Mouse (Mus musculus) hindbrain, embryonic 11.5 days (tissue): Measurements from ENCODE around the gene Olfr1380. TPM values are rescaled to one million over a fixed set of nuclear protein-coding genes. Genes with fewer than 3 reads are reported as not detected.
"Not testable (repeated sequence)": the region's sequence is repeated elsewhere in the genome, so short reads cannot be mapped to it uniquely, and the experiment has no call there.

Experiments
- ATAC-seq: fragments of 200-750 bp; cut with Nextera tagmentation; 2 replicates; pipeline ENCODE4 v1.8.0; 2017; ENCODE audit warnings: mild to moderate bottlenecking, moderate TSS enrichment, moderate library complexity; ENCODE audit not compliant: low FRiP score
- DNase-seq: peaks from one replicate; pipeline ENCODE4 v3.0.0-alpha.2; 2015; ENCODE audit warnings: low spot score
- H3K27ac ChIP-seq: fragments of 300-500 bp; sonication (generic); 2 replicates; pipeline ENCODE4 v1.5.1; 2014; ENCODE audit warnings: mild to moderate bottlenecking, low read depth, low read length
- H3K27me3 ChIP-seq: fragments of 300-500 bp; sonication (generic); 2 replicates; pipeline ENCODE4 v1.6.1; 2014; ENCODE audit warnings: mild to moderate bottlenecking, low read length, moderate library complexity, mixed read lengths; ENCODE audit not compliant: control insufficient read depth, insufficient read depth
- H3K36me3 ChIP-seq: fragments of 300-500 bp; sonication (generic); 2 replicates; pipeline ENCODE4 v1.6.1; 2014; ENCODE audit warnings: mild to moderate bottlenecking, low read length, moderate library complexity, mixed read lengths; ENCODE audit not compliant: control insufficient read depth, insufficient read depth
- H3K4me1 ChIP-seq: fragments of 300-500 bp; sonication (generic); replicated peaks from 2 replicates; pipeline ENCODE4 v1.6.1; 2014; ENCODE audit warnings: low read length, mixed read lengths; ENCODE audit not compliant: control insufficient read depth, insufficient read depth
- H3K4me2 ChIP-seq: fragments of 300-500 bp; sonication (generic); replicated peaks from 2 replicates; pipeline ENCODE4 v1.6.1; 2014; ENCODE audit warnings: mild to moderate bottlenecking, low read depth, low read length
- H3K4me3 ChIP-seq: fragments of 300-500 bp; sonication (generic); 2 replicates; pipeline ENCODE4 v1.5.1; 2014; ENCODE audit warnings: low read depth, low read length
- H3K9ac ChIP-seq: fragments of 300-500 bp; sonication (generic); 2 replicates; pipeline ENCODE4 v1.6.1; 2014; ENCODE audit warnings: low read depth, low read length
- H3K9me3 ChIP-seq: fragments of 300-500 bp; sonication (generic); 2 replicates; pipeline ENCODE4 v1.6.1; 2016; ENCODE audit warnings: low read length; ENCODE audit not compliant: control insufficient read depth
- WGBS: fragments of 180-500 bp; shearing (Covaris S2); extraction: QIAGEN DNeasy Blood & Tissue Kit; methylation state at CpG from one replicate; pipeline ENCODE4 v1.1.7; 2014; 5-methylcytosine and 5-hydroxymethylcytosine counted together
- polyA plus RNA-seq: library from polyadenylated mRNA; unstranded; fragments of >200 nt; fragmentation: Nextera tagmentation; extraction: Ambion mirVana; gene quantifications from 2 replicates; pipeline ENCODE4 v1.2.1, GENCODE M21; 2014

Gene Olfr1380
- polyA plus RNA-seq, 1 experiment from 2014 or later: not detected

GRCm38 (mm10) chr11:49580452-49580851, 23.8 kb downstream of the Olfr1380 start:
- H3K9ac ChIP-seq, H3K4me2 ChIP-seq, H3K27me3 ChIP-seq, H3K9me3 ChIP-seq, H3K36me3 ChIP-seq, H3K27ac ChIP-seq, H3K4me3 ChIP-seq, H3K4me1 ChIP-seq, ATAC-seq, DNase-seq: not testable (repeated sequence)
- WGBS: 89% methylated on average over 8 of the region's 8 CpGs

- ATAC-seq: no peak
- no peaks in the 10 kb centered on the region for H3K9me3 ChIP-seq
- 91% methylated on average over 19 of the region's 19 CpGs for WGBS
- H3K4me1 ChIP-seq: no peaks in the 10 kb centered on the region
- no peak overlapping the region for H3K27ac ChIP-seq
- no peak overlapping the region for H3K4me2 ChIP-seq
- no peak overlapping the region for H3K9ac ChIP-seq
- no peaks in the 10 kb centered on the region for H3K27me3 ChIP-seq
- no peaks in the 10 kb centered on the region for H3K36me3 ChIP-seq
- DNase-seq: no peak
- no peak overlapping the region for H3K4me3 ChIP-seq
These were observed 33.5 kb downstream of the Olfr1380 start for GRCm38 (mm10) chr11:49590213-49590612.

- DNase-seq, H3K9me3 ChIP-seq, ATAC-seq, H3K36me3 ChIP-seq, H3K27me3 ChIP-seq, H3K4me1 ChIP-seq, H3K4me2 ChIP-seq, H3K4me3 ChIP-seq, H3K27ac ChIP-seq, H3K9ac ChIP-seq: not testable (repeated sequence)
- 74% methylated on average over 2 of the region's 2 CpGs for WGBS
These were observed 40.5 kb downstream of the Olfr1380 start for GRCm38 (mm10) chr11:49597149-49597548.

DNA sequence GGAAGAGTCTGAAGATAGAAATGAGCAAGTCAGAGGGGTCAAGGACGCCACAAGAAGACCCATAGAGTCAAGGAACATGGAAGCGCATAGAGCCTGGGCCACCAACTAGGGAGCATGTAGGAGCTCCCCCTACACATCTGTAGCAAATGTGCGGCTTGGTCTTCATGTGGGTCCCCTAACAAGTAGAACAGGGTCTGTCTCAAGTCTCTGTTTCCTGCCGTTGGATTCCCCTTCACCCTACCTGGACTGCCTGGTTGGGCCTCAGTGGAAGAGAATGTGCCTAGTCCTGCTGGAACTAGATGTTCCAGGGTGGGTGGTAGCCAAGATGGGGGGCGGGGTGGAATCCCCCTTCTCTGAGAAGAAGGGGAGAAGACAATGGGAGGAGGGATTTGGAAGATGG, 51.6 kb downstream of the Olfr1380 start:
- not testable (repeated sequence) for H3K4me3 ChIP-seq, H3K36me3 ChIP-seq, ATAC-seq, H3K9me3 ChIP-seq, H3K9ac ChIP-seq, DNase-seq, H3K4me2 ChIP-seq, H3K4me1 ChIP-seq, H3K27ac ChIP-seq
- 80% methylated on average over 5 of the region's 5 CpGs for WGBS
- peaks cover 24% of the 10 kb centered on the region for H3K27me3 ChIP-seq

- H3K36me3 ChIP-seq, H3K4me1 ChIP-seq, H3K9me3 ChIP-seq, H3K9ac ChIP-seq, H3K27ac ChIP-seq: not testable (repeated sequence)
- WGBS: 9% methylated on average over 32 of the region's 61 CpGs
- Histone ChIP-seq H3K27me3 (peaks cover 24% of the 10 kb centered on the region), H3K4me2 (peak within 1 kb of the TSS; percentile 49), H3K4me3 (peak within 1 kb of the TSS; percentile 37)
- ATAC-seq: peak; percentile 79
- peak; percentile 33 for DNase-seq
These were observed 52.5 kb downstream of the Olfr1380 start, which contains the start of gene Flt4 for GRCm38 (mm10) chr11:49608938-49609867. Gene Flt4, plus strand, starts transcription at chr11:49609263.

GRCm38 (mm10) chr11:49609868-49610824, 53.5 kb downstream of the Olfr1380 start:
- Histone ChIP-seq H3K4me2 (peak overlapping the region; percentile 49), H3K27me3 (peaks cover 24% of the 10 kb centered on the region), H3K4me3 (peak overlapping the region; percentile 37)
- not testable (repeated sequence) for H3K4me1 ChIP-seq, H3K36me3 ChIP-seq, H3K27ac ChIP-seq, H3K9ac ChIP-seq, H3K9me3 ChIP-seq
- ATAC-seq (peak; percentile 28; the same call in 1 of the 2 replicates), DNase-seq (peak; percentile 48)
- 1% methylated on average over 48 of the region's 52 CpGs for WGBS

DNA sequence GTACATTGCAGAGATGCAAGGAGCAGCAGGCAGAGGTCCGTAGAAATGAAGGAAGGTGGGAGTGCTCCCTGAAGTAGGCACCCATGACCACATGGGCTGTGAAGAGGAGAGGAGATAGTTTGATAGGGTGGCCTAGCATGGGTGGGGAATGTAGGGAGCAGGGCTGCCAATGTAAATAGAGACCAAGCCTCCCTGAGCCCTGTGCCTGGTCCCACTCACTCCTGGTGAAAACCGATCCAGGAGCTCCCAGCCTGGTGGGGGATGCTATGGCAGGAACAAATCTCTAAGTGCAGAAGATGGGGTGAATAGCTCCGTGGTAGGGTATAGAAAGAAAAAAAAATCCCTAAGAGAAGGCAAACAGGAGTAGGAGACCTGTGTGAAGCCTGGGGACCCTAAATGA, 54.7 kb downstream of the Olfr1380 start:
- H3K4me1 ChIP-seq, ATAC-seq, H3K9ac ChIP-seq, H3K4me3 ChIP-seq, H3K36me3 ChIP-seq, H3K9me3 ChIP-seq, H3K27ac ChIP-seq, H3K4me2 ChIP-seq: not testable (repeated sequence)
- DNase-seq: peak; percentile 6
- peaks cover 24% of the 10 kb centered on the region for H3K27me3 ChIP-seq
- 20% methylated on average over 3 of the region's 3 CpGs for WGBS

- ATAC-seq (no peak), DNase-seq (no peak)
- 52% methylated on average over 3 of the region's 3 CpGs for WGBS
- H3K9ac ChIP-seq: no peak overlapping the region
- peaks cover 24% of the 10 kb centered on the region for H3K27me3 ChIP-seq
- no peak overlapping the region for H3K27ac ChIP-seq
- H3K4me1 ChIP-seq: no peaks in the 10 kb centered on the region
- H3K9me3 ChIP-seq: no peaks in the 10 kb centered on the region
- no peaks in the 10 kb centered on the region for H3K36me3 ChIP-seq
- no peak overlapping the region for H3K4me2 ChIP-seq
- H3K4me3 ChIP-seq: no peak overlapping the region
These were observed 55.5 kb downstream of the Olfr1380 start for GRCm38 (mm10) chr11:49612154-49612553.
